Mouse (Mus musculus) embryo, embryonic 10 days (tissue): ENCODE measurements around the gene Dcxr.

Experiments
- DNase-seq: peaks from one replicate; pipeline ENCODE4 v3.0.0-alpha.2; 2015; ENCODE audit warnings: low spot score

Gene Dcxr

DNA sequence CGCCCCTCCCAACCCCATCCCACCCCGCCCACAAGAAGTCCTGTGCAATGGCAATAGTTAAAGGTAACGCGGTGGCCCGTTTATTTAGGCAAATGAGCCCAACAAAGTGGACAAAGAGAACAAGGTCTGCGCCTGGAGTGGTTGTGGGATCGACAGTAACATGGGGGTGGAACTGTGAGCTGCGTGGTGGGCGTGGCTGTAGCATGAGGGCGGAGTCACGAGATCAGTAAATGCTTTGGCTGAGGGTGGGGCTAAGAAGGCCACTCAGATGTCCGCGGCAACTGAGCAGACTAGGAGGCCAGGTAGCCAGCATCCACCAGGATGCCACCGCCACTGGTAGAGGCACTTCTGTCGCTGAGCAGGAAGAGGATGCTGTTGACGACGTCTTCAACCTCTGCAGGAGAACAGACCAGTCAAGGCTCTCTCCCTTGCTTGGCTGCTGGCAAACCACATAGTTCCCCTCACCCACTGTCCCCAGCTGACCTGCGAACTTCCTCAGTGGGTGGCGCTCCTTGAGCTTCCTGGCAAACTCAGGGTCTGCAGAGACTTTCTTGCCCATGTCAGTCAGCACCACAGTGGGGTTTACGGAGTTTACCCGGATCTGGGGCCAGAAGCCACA is 2.5 kb upstream of the Dcxr start:
- peak; percentile 87 for DNase-seq

DNA sequence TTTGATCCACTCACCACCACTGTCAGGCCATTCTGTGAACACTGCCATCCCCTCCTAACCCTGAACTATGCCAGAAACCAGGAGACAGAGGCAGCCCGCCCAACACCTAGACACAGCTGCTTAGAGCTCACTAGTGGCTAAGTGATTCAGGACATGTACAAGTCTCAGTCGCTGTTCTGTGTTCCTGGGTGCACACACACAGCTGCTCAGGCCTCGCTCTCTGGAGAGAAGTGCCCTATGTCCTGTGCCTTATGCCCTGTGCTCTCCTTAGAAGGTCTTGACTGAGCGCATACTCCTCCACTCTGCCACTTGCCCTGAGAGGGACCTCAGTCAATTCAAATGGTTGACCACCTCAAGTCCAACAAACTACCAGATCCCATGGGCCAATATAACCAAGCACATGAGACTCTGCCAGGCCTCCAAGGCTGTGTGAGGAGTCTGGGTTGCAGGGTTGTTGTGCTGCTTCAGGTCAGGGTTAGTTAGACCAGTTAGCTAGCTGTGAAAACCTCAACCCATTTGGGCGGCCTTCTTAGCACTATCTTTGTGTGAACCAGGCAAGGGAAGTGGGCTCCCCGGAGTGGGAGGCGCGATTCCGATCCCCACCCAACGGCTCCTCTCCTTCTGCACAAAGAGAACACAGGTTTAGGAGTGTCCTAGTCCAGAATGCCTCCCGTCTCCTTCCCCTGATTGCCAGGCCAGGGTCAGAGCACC is 1.6 kb upstream of the Dcxr start:
- DNase-seq: no peak

DNA sequence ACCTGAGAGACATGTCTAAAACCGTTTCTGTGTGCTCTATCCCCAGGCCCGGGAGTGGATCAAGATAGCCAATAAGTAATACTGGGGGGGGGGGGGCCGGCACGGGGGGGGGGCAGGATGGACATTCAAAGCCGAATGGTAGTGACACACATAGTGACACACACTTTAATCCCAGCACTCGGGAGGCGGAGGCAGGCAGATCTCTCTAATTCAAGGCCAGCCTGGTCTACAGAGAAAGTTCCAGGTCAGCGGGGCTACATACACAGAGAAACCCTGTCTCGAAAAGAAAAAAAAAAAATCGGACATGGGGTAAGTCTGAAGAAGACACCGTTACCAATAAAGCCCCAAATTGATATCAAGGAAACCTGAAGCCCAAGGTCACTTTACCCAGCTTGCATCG is 483 bp upstream of the Dcxr start:
- no peak for DNase-seq

DNA sequence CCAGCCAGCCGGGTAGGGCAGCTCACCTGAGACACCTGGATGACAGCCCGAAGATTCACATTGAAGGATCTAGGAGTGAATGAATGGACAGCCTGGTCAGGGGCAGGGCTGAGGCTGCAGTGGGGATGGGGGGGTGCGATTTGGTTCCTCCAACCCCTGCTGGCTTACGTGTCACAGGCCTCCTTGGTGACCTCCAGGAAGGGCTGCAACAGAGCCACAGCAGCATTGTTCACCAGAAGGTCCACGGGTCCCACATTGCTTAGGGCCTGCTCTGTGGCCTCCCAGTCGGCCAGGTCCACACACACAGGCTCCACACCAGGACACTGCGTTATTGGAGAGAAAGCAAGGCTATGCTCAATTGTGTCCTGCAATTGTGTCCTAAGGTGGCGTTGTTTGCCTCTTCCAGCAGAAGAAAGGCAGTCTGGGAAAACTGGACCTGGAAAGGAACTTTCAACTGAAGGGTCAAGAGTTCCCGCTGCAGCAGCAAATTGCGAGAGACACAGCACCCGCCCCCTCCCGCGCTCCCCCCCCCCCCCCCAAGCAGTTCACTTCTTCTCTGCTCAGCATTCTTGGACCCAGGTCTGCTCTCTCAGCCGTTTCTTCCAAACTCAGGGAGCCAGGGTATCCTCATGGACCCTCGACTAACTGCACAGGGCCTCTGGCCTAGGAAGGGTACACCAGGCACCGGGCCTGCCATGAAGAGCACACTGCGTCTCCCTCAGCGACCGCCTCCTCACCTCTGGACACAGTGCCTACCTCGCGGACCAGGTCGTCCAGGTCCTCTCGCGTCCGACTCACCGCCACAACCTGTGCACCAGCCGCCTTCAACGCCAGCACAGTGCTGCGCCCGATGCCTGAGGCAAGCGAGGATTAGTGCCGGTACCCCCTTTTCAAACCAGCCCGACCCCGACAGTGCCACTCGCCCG is 575 bp downstream of the Dcxr start:
- no peak for DNase-seq

DNA sequence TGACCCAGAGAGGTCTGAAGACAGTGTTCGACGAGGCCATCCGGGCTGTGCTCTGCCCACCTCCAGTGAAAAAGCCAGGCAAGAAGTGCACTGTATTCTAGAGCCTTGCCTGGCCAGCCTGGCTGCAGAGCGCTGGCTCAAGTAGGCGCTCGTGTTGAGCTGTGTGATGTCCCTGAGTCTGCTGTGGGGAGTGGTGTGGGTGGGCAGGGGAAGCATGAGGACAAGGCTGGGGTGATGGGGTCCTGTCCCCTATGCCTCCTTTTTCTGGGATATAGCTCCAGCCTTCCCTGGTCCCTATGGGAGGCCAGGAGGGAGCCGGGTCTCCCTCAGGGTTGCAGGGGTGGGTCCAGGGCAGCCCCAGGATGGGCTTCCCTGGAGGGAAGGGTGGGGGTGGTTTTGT is 3.6 kb downstream of the Dcxr start:
- DNase-seq: no peak

DNA sequence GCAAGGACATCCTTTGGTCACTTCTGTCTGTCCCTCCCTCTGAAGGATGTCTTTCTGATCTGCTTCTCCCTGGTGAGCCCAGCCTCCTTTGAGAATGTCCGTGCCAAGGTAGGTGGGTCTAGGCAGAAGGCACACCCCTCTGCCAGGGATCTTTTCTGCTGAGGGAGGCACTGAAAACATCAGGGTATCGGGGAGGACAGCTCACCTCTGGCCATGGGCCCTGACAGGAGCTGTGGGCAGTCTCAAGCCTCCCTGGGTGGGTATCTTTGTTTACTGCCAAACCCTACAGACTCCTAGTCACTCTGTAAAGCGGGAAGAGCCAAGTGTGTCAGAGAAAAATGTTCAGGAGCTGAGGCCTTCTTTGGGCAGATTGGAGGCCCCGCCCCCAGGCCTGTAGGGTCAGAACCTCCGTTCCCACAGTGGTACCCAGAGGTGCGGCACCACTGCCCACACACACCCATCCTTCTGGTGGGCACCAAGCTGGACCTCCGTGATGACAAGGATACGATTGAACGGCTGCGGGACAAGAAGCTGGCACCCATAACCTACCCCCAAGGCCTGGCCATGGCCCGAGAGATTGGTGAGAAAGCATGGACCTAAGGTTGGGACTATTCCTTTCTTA is 4.2 kb downstream of the Dcxr start:
- no peak for DNase-seq

DNA sequence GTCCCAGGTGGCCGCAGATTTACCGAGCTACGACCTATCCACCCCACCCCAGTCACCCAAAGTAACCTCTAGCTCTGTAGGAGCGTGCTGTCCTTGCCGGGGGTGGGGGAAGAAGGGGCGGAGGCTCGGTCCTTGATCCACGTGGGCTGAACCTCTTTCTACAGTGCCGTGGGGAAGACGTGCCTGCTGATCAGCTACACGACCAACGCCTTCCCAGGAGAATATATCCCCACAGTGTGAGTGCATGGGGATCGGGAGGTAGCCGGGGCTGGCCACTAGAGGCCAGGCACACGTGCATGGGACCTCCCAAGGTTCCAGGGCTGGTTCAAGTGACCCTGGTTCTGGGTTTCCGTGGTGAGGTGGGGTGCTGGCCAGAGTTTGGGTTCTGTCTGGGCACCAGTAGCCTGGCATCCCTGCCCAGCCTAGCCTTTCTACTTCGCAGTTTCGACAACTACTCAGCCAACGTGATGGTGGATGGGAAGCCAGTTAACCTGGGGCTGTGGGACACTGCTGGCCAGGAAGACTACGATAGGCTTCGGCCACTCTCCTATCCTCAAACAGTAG is 4.9 kb downstream of the Dcxr start:
- DNase-seq: no peak

DNA sequence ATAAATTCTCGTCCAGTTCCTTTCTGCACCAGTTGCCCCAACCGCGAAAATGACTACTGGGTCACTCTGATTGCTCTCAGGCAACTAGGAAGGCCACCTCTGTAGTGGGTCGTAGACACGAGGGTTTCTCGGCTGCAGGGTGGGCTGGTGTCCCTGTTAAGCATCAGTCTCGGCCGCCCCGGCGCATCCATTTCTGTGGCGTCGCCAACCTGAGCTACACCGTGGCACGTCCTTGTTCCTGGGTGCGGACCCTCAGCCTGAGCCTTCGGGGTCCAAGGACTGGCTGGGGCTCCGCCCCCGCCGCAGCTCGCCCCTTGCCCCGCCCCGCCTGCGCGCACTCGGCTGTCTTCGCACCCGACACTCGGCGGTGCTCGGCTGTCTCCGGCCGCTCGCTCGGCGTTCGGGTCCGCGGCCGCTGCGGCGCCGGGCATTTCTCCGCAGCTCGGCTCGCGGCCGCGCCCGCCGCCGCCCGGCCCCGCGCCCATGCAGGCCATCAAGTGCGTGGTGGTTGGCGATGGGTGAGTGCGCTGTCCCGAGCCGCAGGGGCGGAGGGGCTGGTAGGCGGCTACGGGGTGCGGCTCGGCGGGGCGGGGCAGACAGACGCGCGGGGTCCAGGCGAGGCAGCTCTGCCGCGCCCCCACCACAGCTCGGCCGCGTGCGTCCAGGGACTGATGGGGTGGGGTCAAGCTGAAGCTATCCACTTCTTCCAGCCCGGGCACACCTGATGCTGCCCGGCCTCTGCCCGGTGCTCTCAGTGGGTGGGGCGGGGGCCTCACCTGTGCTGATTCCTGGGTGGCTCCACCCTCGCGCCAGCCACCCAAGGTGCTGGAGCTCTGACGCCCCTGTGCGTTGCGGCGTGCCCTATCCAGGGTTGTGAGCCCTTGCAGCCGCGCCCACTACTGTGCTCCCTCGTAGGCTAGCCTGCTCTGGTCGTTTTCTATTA is 5.7 kb downstream of the Dcxr start, which contains the start of gene Rac3:
Gene Rac3 (plus strand): TSS at position 347 of the 943 bp plus-strand sequence.
- DNase-seq: peak; percentile 84

DNA sequence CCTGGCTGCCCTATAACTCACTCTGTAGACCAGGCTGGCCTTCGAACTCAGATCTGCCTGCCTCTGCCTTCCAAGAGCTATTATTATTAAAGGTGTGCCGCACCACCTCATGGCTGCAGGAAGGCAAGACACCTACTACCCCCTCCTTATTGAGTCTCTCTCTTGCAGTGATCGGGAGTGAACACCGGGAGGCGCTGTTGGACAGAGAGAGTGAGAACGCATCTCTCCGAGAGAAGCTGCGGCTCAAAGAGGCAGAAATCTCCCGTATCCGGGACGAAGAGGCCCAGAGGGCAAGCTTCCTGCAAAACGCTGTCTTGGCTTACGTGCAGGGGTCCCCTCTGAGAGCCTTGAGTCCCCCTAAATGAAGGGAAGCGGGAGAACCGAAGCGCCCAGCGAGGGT is 6.6 kb downstream of the Dcxr start:
- peak; percentile 92 for DNase-seq

DNA sequence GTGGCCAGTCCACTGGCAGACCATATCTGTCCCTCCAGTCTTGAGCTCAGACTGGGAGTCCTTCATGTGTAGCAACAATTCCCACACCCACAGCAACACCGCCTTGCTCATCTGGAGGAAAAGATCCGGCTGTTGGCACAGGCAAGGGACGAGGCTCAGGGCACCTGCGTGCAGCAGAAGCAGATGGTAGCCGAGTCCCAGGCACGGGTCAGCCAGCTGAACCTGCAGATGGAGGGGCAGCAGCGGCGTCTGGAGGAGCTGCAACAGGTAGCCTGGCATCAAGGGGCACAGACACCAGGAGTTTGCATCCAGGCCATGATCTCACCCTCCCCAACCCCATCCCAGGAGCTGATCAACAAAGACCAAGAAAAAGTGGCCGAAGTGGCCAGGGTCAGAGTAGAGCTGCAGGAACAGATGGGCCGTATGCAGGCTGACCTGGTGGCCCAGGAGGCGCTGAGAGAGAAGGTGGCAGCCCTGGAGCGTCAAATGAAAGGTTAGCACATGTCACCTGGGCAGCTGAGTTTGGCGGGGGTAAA is 7.2 kb downstream of the Dcxr start:
- DNase-seq: no peak

DNA sequence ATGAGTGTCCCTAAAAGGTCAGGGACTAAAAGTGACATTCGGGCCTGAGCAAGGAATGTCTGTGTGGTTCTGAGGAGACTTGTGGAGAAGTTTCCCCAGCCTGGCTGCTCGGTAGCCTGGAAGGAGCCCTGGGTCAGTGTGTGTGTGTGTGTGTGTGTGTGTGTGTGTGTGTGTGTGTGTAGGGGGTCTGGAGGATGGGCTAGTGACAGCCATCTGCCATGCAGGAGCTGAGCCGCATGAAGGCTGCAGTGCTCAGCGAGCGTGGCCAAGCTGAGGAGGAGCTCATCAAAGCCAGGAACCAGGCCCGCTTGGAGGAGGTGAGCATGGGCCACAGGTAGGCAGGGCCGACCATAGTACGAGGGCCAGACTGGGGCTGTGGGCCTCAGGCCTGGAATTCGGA is 7.8 kb downstream of the Dcxr start:
- no peak for DNase-seq

DNA sequence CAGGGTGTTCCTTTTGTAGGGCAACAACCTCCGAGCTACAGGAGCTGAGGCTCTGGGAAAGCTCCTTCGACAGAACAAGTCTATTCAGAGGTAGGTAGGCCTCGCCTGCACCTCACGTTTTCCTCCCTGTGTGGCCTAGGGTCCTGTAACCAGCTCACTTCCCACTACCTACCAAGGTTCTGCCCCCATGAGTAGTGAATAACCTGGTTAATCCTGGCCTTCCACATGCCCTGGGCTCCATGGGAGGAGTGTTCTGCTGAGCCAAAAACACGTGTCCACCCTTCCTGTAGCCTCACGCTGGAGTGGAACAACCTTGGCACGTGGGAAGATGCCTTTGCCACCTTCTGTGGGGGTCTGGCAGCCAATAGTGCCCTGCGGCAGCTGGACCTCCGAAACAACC is 11.9 kb downstream of the Dcxr start:
- DNase-seq: no peak

DNA sequence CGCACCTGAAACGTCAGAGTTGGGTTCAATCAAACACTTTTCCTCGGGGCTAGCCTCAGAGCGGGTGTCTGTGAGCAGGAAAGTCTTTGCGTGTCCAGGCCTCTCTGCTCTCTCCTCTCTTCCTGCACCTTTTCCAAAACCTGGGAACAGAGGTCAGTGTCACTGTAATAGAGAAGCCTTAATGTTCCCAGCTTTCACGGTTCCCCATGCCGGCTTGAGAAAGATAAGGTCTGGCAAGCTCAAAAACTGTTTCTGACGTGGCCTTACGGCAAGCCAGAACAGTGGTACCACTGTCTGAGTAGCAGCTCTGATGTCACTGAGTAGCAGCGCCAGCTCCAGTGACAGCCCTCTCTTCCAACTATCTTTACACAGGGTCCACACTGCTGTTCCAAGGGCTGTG is 12.5 kb downstream of the Dcxr start:
- DNase-seq: no peak

DNA sequence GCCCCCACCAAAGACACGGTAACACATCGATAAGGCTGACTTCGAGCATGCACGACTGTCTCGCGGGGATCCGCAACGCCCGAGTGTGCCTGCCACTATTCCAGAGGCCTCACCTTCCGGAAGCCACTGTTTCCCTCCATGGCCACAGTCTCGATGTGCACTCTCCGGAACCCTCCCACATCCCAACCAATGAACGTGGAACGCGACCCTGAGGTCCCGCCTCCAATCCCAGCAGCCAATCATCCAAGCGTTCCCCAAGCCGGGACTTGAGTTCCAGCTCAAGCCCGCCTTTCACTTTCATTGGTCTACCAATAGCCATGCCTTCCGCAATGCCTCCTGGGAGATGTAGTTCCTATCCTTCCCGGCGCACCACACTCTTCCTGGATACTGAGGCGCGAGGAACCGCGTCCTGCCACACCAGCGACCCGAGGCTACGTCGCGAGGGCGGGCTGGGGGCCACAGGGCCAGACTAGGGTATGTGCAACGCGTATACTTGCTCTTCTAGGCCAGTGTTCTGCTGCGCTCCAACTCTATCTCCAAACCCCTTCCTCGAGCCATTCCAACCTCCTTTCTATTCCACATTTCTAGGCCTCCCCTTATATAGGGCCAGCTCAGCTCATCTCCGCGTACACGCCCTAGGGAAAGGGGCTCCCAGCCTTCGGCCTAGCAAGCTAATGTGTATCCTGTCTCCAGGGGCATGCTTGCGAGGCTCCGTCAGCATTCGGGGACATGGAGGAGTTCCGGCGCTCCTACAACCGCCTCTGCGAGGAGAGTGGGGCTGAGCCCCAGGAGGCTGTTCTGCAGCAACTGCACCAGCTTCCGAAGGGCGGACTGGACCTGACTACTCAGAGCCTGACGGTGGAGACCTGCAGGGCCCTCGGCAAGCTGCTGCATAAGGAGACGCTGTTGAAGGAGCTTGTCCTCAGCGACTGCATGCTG is 13.2 kb downstream of the Dcxr start, which contains the start of the genes Cenpx and Lrrc45:
Gene Cenpx (minus strand): TSS at position 159 of the 939 bp plus-strand sequence.
Gene Lrrc45 (plus strand): TSS at position 346 of the 939 bp plus-strand sequence.
- DNase-seq: peak; percentile 100

DNA sequence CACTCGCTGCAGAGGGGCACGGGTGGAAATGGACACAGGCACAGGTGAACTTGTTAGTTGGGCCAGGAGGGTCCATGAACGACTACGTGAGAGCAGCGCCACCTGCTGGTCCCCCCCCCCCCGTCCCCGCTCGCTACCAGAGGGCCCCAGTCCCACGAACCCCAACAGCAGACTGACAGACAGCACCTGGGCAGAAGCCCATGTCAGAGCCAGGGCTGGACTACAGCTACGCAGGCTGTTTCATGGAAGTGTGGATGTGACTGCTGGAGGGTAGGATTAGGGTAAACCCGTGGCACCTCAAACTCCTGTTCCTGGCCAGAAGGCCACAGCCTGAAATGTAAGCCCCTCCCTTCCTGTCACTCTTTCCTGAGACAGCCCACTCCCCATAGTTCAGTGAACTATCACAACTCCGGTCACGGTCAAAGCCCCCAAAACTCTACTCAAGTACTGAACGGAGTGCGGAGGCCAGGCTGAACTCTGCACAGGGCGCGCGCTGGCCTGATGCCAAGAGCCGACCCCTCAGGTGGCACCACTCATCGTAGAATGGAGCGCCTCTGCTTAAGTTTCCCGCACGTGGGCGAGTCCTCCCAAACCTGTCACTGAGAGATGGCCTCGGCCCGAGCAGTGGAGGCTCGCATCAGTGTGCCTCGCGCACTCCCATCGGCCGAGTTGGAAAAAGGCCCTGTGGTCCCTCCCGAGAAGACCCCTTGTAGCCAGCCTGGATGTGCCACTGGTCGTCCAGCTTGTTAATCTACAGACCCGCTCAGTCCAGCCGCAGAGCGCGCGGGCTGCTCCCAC is 14.1 kb downstream of the Dcxr start:
- peak; percentile 64 for DNase-seq

DNA sequence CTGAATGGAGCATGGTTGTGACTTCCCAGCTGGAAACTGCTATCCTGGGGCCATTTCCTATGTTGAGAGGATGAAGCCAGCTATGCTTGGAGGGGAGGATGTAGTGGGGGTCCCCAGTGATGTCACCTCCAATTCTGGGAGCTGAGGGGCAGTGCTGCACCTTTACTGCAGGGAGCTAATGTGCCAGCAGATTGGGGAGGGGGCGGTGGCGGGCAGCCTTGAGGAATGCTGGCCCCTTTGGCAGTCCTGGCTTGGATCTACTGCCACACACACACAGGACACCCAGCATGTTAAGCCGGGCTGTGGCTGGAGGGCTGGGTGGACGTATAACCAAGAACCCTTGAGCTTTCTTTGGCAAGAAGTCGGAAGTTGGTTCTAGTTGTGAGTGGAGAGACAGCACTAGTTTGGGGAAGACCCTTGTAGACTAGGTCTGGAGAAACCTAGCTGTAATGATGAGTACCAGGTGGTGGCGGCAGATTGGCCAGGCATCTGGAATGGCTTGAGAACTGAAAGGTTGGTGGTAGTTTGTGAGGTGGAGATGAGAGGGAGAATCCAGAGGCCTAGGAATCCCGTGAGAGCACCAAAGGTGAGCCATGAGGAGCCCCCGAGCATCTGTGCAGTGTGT is 15.0 kb downstream of the Dcxr start:
- no peak for DNase-seq

DNA sequence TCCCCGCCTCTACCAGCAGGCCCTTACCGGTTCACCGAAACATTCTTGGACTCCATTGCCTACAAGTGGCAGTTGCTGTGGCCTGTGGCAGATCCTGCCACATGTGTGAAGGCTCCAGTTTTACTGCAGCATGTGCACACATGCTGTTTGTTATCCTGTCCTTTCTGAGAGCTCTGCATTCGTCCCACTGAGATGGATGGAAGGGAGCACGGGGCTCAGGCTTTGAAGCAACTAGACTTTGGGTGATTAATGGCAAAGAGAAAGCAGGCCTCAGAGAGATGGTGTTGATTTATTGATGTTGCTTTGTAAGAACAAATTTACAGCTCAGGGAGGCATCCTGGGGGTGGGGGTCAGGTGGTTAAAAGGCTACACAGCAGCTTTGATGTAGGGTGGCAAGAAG is 16.4 kb downstream of the Dcxr start:
- peak; percentile 53 for DNase-seq

DNA sequence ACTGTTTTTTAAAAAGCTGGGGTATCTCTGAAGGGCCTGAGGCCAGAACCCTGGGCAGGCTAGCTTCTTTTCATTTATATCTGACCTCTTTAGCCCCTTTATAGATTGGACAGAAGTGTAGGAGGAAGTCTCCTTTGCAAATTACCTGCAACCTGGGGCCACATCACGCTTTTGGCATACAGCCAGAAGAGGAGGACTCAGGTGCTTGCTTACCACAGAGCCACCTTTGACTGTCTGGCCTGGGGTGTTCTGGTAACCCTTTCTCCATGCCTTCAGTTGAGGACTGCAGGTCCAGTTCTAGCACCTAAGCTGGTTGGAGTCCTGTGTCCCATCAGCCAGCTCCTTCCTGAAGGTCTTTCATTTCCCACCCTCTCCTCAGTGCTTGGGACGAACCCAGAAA is 17.5 kb downstream of the Dcxr start:
- DNase-seq: no peak
